Mouse (Mus musculus) frontal cortex, postnatal 25 days (tissue): ENCODE data around the gene Erg28.

Experiments
- DNase-seq, 2 experiments: peaks; one replicate each; pipeline ENCODE4 v3.0.0; 2022; ENCODE audit warnings: low spot score in 2 of 2

Erg28 gene

GRCm38 (mm10) chr12:85824438-85825264 is at the start of gene Erg28, which contains the start of gene Ttll5:
Erg28 (minus strand) TSS chr12:85824550.
Ttll5 (plus strand) TSS chr12:85824659.
- DNase-seq, result peak; percentile 92 to 94

- DNase-seq, result no peak
These were observed 45.1 kb upstream of the Erg28 start for GRCm38 (mm10) chr12:85869423-85869822.

GRCm38 (mm10) chr12:85867125-85867524 is 42.8 kb upstream of the Erg28 start:
- DNase-seq, result no peak

- no peak for DNase-seq
These were observed 42.3 kb upstream of the Erg28 start for GRCm38 (mm10) chr12:85866624-85867023.

GRCm38 (mm10) chr12:85865526-85865925 is 41.2 kb upstream of the Erg28 start:
- no peak for DNase-seq

- DNase-seq, result no peak
These were observed 38.2 kb upstream of the Erg28 start for GRCm38 (mm10) chr12:85862514-85862913.

GRCm38 (mm10) chr12:85859511-85860189 is 35.3 kb upstream of the Erg28 start:
- DNase-seq, result no peak

GRCm38 (mm10) chr12:85859111-85859510 is 34.8 kb upstream of the Erg28 start:
- DNase-seq, result no peak

GRCm38 (mm10) chr12:85857300-85857699 is 33.0 kb upstream of the Erg28 start:
- no peak for DNase-seq

GRCm38 (mm10) chr12:85854271-85854670 is 29.9 kb upstream of the Erg28 start:
- DNase-seq, result no peak

GRCm38 (mm10) chr12:85853836-85854235 is 29.5 kb upstream of the Erg28 start:
- no peak for DNase-seq

- DNase-seq, result no peak
These were observed 26.3 kb upstream of the Erg28 start for GRCm38 (mm10) chr12:85850661-85851060.

- DNase-seq, result peak in 1 of 2 experiments; percentile 23
These were observed 24.0 kb upstream of the Erg28 start for GRCm38 (mm10) chr12:85848164-85848958.

- DNase-seq, result no peak
These were observed 15.1 kb upstream of the Erg28 start for GRCm38 (mm10) chr12:85839371-85840000.

GRCm38 (mm10) chr12:85837765-85838164 is 13.4 kb upstream of the Erg28 start:
- no peak for DNase-seq

- no peak for DNase-seq
These were observed 10.2 kb upstream of the Erg28 start for GRCm38 (mm10) chr12:85834543-85834942.

GRCm38 (mm10) chr12:85830691-85831090 is 6.3 kb upstream of the Erg28 start:
- DNase-seq, result no peak

GRCm38 (mm10) chr12:85829866-85830265 is 5.5 kb upstream of the Erg28 start:
- DNase-seq, result no peak

- no peak for DNase-seq
These were observed 4.5 kb upstream of the Erg28 start for GRCm38 (mm10) chr12:85828856-85829255.

GRCm38 (mm10) chr12:85825822-85826221 is 1.5 kb upstream of the Erg28 start:
- DNase-seq, result no peak

GRCm38 (mm10) chr12:85825361-85825760 is 1.0 kb upstream of the Erg28 start:
- DNase-seq, result no peak

GRCm38 (mm10) chr12:85822051-85822450 is 2.3 kb downstream of the Erg28 start:
- no peak for DNase-seq
